Mouse (Mus musculus): ENCODE measurements around the gene Laptm5. TPM values are rescaled to one million over a fixed set of nuclear protein-coding genes. Genes with fewer than 3 reads are reported as not detected.

Gene Laptm5
- total RNA-seq, 1 experiment, result 40.0 TPM

DNA sequence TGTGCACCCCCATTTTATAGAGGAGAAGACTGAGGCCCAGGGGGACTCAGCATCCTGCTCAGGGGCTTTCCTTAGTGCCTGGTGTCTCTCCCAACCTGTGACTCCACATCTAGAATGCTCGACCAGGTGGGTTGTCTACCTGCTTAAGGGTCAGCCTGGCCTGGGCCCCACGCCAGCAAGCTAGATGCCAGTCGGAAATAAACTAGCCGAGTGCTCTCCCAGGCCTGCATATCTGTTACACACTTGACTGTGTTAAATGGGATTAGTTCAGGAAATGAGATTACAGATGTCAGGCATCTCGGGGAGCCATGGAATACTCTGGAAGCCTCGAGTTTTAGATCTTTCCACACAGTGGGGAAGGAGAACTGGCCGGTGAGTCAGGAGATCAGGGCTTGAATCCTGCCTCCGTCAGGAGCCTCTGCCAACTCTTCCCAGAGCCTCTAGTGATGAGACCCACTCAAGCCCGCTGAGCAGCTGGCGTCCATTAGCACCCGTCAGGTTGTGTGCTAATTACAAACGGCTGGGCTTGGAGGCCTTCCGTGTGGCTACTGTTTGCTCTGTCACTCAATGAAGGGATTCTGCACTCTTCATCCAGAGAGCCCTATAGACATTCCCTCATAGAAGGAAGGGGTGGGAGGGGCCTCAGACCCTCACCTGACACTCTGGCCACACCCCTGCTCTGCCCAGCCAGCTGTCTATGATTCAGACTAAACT is 28.9 kb upstream of the Laptm5 start:
- Histone ChIP-seq H3K36me3 (ENCODE audit: control insufficient read depth, insufficient read depth, low read length, poor library complexity, severe bottlenecking) (no peaks in the 10 kb centered on the region), H3K4me3 (ENCODE audit: insufficient read depth in 1 of 2, low read depth in 1 of 2, low read length in 2 of 2, poor library complexity in 1 of 2, severe bottlenecking in 1 of 2) (no peak overlapping the region), H3K9me3 (ENCODE audit: control insufficient read depth, insufficient read depth, low read depth, low read length) (no peaks in the 10 kb centered on the region), H3K9ac (ENCODE audit: insufficient read depth, low read depth, low read length, poor library complexity, severe bottlenecking) (no peak overlapping the region), H3K27ac (ENCODE audit: insufficient read depth, low read depth, low read length, poor library complexity, severe bottlenecking) (no peak overlapping the region), H3K4me1 (ENCODE audit: control insufficient read depth in 2 of 2, insufficient read depth in 2 of 2, low read length in 2 of 2, poor library complexity in 1 of 2) (peaks cover 0 to 3% of the 10 kb centered on the region in 2 experiments; a peak in 1 of 4 replicates)
- no peak for DNase-seq (ENCODE audit: low read depth, low spot score)
- TF ChIP-seq ZNF384 (IDR thresholded peaks at IDR 0.05; ENCODE audit: low read depth, low read length) (no peak), ZC3H11A (IDR thresholded peaks at IDR 0.05; ENCODE audit: borderline replicate concordance, low read depth, low read length) (no peak), HCFC1 (IDR thresholded peaks at IDR 0.05; ENCODE audit: borderline replicate concordance, insufficient read depth, low read length) (no peak), MAFK (IDR thresholded peaks at IDR 0.05; ENCODE audit: insufficient read depth, low read depth, low read length) (no peak), CHD2 (IDR thresholded peaks at IDR 0.05; ENCODE audit: low read depth, low read length) (no peak)
- in situ Hi-C loops (cut with MboI; ENCODE audit: low sequenced_read_pairs in 2 of 2, unreplicated experiment in 2 of 2), result loop anchor here in 1 of 2 experiments (10.0 kb wide), 1 partner anchor 99 kb away; no protein-coding TSS in a partner anchor

DNA sequence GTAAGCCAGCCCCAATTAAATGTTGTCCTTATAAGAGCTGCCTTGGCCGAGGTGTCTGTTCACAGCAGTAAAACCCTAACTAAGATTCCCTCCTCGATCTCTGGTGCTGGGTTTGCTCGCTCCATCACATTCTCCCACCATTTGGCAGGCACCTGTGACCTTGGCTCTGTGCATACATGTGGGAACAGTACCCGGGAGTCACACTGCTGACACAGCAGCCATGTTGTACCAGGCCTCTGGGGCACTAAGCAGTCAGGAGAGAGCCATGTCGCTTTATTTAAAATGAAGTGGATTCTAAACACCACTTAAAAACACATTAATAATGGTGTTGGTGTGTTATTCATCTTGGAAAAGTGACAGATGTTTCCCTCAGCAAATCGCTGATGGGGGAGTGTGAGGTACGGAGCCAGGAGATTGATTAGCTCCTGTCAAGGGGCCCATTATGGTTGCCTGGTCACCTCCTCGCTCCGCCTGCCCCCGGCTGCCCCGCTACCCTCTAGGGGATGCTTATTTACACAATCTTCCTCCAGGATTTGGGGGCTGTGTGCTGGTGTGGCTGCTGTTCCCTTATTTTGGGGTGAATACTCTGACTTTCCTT is 25.7 kb upstream of the Laptm5 start:
- no peak overlapping the region for H3K9ac ChIP-seq (ENCODE audit: insufficient read depth, low read depth, low read length, poor library complexity, severe bottlenecking)
- peaks cover 0 to 3% of the 10 kb centered on the region in 2 experiments; a peak in 1 of 4 replicates for H3K4me1 ChIP-seq (ENCODE audit: control insufficient read depth in 2 of 2, insufficient read depth in 2 of 2, low read length in 2 of 2, poor library complexity in 1 of 2)
- DNase-seq (ENCODE audit: low read depth, low spot score), result no peak
- H3K9me3 ChIP-seq (ENCODE audit: control insufficient read depth, insufficient read depth, low read depth, low read length), result no peaks in the 10 kb centered on the region
- no peaks in the 10 kb centered on the region for H3K36me3 ChIP-seq (ENCODE audit: control insufficient read depth, insufficient read depth, low read length, poor library complexity, severe bottlenecking)
- in situ Hi-C loops (cut with MboI; ENCODE audit: low sequenced_read_pairs in 2 of 2, unreplicated experiment in 2 of 2), result loop anchor here in 1 of 2 experiments (10.0 kb wide), 1 partner anchor 102 kb away; no protein-coding TSS in a partner anchor
- no peak for TF ChIP-seq CHD2 (IDR thresholded peaks at IDR 0.05; ENCODE audit: low read depth, low read length)
- TF ChIP-seq HCFC1 (IDR thresholded peaks at IDR 0.05; ENCODE audit: borderline replicate concordance, insufficient read depth, low read length), result no peak
- no peak for TF ChIP-seq ZNF384 (IDR thresholded peaks at IDR 0.05; ENCODE audit: low read depth, low read length)
- TF ChIP-seq MAFK (IDR thresholded peaks at IDR 0.05; ENCODE audit: insufficient read depth, low read depth, low read length), result no peak
- no peak for TF ChIP-seq ZC3H11A (IDR thresholded peaks at IDR 0.05; ENCODE audit: borderline replicate concordance, low read depth, low read length)
- no peak overlapping the region for H3K27ac ChIP-seq (ENCODE audit: insufficient read depth, low read depth, low read length, poor library complexity, severe bottlenecking)
- no peak overlapping the region for H3K4me3 ChIP-seq (ENCODE audit: insufficient read depth in 1 of 2, low read depth in 1 of 2, low read length in 2 of 2, poor library complexity in 1 of 2, severe bottlenecking in 1 of 2)

DNA sequence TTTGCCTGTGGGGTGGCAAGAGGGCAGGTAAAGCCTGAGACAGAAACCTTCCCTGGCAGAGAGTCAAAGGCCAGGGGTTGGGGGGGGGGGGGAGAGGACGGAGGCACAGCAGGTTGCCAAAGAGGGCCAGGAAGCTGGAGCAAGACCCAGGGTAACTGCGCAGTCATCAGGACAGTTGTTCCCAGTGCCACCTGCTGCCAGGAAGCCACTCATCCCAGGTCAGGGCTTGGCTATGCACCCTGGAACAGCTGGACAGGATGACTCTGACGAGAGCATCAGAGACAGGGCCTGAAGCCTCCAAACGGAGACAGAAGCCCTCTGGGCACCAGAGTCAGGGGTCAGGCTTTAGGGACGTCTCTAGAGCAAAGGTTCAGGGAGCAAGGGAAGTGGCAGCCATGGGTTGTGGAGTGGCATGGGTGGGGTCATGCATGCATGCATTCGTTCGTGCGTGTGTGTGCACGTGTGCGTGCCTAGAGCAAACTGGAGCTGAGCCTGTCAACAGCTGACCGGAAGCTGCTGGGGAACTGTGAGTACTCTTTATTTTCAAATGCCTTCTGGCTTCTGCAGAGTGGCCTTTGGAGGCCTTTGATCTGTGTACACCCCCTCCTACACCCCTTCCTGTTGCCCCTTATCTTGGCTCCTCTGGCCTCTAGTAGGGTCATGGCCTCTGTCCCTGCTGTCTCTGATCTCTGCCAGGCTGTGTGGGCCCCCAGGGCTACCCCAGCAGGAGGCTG is 23.0 kb upstream of the Laptm5 start:
- TF ChIP-seq CHD2 (IDR thresholded peaks at IDR 0.05; ENCODE audit: low read depth, low read length), result no peak
- TF ChIP-seq MAFK (IDR thresholded peaks at IDR 0.05; ENCODE audit: insufficient read depth, low read depth, low read length), result no peak
- TF ChIP-seq HCFC1 (IDR thresholded peaks at IDR 0.05; ENCODE audit: borderline replicate concordance, insufficient read depth, low read length), result no peak
- TF ChIP-seq ZNF384 (IDR thresholded peaks at IDR 0.05; ENCODE audit: low read depth, low read length), result no peak
- Histone ChIP-seq H3K4me1 (ENCODE audit: control insufficient read depth in 2 of 2, insufficient read depth in 2 of 2, low read length in 2 of 2, poor library complexity in 1 of 2) (no peaks in the 10 kb centered on the region), H3K36me3 (ENCODE audit: control insufficient read depth, insufficient read depth, low read length, poor library complexity, severe bottlenecking) (no peaks in the 10 kb centered on the region), H3K4me3 (ENCODE audit: insufficient read depth in 1 of 2, low read depth in 1 of 2, low read length in 2 of 2, poor library complexity in 1 of 2, severe bottlenecking in 1 of 2) (no peak overlapping the region), H3K27ac (ENCODE audit: insufficient read depth, low read depth, low read length, poor library complexity, severe bottlenecking) (no peak overlapping the region), H3K9me3 (ENCODE audit: control insufficient read depth, insufficient read depth, low read depth, low read length) (no peaks in the 10 kb centered on the region), H3K9ac (ENCODE audit: insufficient read depth, low read depth, low read length, poor library complexity, severe bottlenecking) (no peak overlapping the region)
- in situ Hi-C loops (cut with MboI; ENCODE audit: low sequenced_read_pairs in 2 of 2, unreplicated experiment in 2 of 2), result loop anchor here in 1 of 2 experiments (10.0 kb wide), 2 partner anchors 55 to 105 kb away; partner anchors contain the start of gene Matn1
- no peak for DNase-seq (ENCODE audit: low read depth, low spot score)

DNA sequence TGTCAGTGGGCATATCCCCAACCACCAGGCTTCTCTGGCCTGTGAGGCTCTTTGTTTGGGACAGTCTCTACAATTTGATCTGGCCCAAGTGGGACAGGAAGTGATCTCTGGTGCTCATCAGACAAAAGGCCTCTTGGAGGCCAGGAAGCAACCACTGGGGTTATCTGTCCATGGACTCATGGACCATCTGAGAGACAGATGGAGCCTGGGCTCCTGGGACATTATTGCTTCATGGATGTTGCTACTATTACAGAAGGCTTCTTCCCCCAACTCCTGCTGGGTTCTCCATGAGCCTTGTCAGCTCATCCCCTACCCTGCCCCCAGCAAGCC is 22.4 kb upstream of the Laptm5 start:
- Histone ChIP-seq H3K4me3 (ENCODE audit: insufficient read depth in 1 of 2, low read depth in 1 of 2, low read length in 2 of 2, poor library complexity in 1 of 2, severe bottlenecking in 1 of 2) (no peak overlapping the region), H3K4me1 (ENCODE audit: control insufficient read depth in 2 of 2, insufficient read depth in 2 of 2, low read length in 2 of 2, poor library complexity in 1 of 2) (no peaks in the 10 kb centered on the region), H3K9me3 (ENCODE audit: control insufficient read depth, insufficient read depth, low read depth, low read length) (no peaks in the 10 kb centered on the region), H3K27ac (ENCODE audit: insufficient read depth, low read depth, low read length, poor library complexity, severe bottlenecking) (no peak overlapping the region), H3K9ac (ENCODE audit: insufficient read depth, low read depth, low read length, poor library complexity, severe bottlenecking) (no peak overlapping the region), H3K36me3 (ENCODE audit: control insufficient read depth, insufficient read depth, low read length, poor library complexity, severe bottlenecking) (no peaks in the 10 kb centered on the region)
- DNase-seq (ENCODE audit: low read depth, low spot score), result no peak
- in situ Hi-C loops (cut with MboI; ENCODE audit: low sequenced_read_pairs in 2 of 2, unreplicated experiment in 2 of 2), result loop anchor here in 1 of 2 experiments (10.0 kb wide), 1 partner anchor 54 kb away; the partner anchor contains the start of gene Matn1
- no peak for TF ChIP-seq ZC3H11A (IDR thresholded peaks at IDR 0.05; ENCODE audit: borderline replicate concordance, low read depth, low read length)
- TF ChIP-seq ZNF384 (IDR thresholded peaks at IDR 0.05; ENCODE audit: low read depth, low read length), result no peak
- no peak for TF ChIP-seq HCFC1 (IDR thresholded peaks at IDR 0.05; ENCODE audit: borderline replicate concordance, insufficient read depth, low read length)
- no peak for TF ChIP-seq CHD2 (IDR thresholded peaks at IDR 0.05; ENCODE audit: low read depth, low read length)
- TF ChIP-seq MAFK (IDR thresholded peaks at IDR 0.05; ENCODE audit: insufficient read depth, low read depth, low read length), result no peak
